Mouse (Mus musculus) lung, adult 2 months (tissue): ENCODE results near the gene Lrmda.

Source experiments
- CTCF ChIP-seq: fragments of 200-500 bp; IDR thresholded peaks from 2 replicates; pipeline ENCODE4 v1.5.1; 2011; ENCODE audit warnings: mild to moderate bottlenecking, low read length, control low read depth; ENCODE audit not compliant: insufficient read depth
- POLR2A ChIP-seq: fragments of 200-500 bp; IDR thresholded peaks from 2 replicates; pipeline ENCODE4 v1.6.1; 2011; ENCODE audit warnings: low read depth, mild to moderate bottlenecking, control low read depth, low read length, borderline replicate concordance; ENCODE audit errors: extremely low read depth

DNA sequence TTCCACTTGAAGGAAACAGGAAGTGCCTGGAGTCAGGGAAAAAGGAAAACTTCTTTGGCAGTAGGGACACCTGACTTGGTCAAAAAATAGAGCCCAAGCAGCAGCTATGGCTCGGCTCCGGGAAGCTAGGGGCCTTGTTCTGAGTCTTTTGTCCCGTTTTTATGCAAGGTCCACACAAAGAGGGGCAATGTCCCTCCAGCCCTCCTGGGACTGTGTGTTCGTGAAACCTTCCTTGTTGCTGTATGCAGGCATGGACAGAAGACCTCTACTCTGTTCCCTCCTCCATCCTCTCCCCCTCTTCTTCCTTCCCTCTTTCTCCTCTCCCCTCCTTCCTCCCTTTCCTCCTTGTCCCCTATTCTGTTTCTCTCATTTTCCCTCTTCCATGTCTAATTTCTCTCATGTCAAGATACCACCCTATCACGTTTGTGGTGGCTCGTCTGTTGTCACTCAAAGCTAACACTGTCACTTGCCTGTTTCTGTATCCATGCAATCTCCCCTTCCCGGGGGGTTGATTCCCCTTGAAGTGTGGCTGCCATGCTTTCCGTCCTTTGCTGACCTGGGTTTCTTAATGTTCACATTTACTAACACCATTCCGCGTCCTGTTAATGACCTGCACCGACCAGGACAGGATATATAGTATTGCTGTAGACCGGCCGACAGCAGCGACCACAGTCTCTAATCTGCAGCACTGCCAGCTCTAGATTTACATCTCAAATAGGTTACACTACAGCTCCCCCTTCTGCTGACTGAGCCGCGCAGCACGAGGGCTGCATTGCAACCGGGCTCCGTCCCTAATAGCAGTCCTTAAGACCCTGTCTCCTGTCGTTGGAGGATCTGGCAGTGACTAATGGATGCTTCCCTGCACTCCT, 788.4 kb downstream of the Lrmda start:
- TF ChIP-seq CTCF (peak; percentile 76), POLR2A (no peak)
